Mouse (Mus musculus): ENCODE data around the gene Mup12. TPM values are rescaled to one million over a fixed set of nuclear protein-coding genes. Genes with fewer than 3 reads are reported as not detected.
"Not testable (repeated sequence)": the region's sequence is repeated elsewhere in the genome, so short reads cannot be mapped to it uniquely, and the experiment has no call there.

The Mup12 gene
- not detected in 2 replicates for polyA plus RNA-seq (2012; rRNA removed)

DNA sequence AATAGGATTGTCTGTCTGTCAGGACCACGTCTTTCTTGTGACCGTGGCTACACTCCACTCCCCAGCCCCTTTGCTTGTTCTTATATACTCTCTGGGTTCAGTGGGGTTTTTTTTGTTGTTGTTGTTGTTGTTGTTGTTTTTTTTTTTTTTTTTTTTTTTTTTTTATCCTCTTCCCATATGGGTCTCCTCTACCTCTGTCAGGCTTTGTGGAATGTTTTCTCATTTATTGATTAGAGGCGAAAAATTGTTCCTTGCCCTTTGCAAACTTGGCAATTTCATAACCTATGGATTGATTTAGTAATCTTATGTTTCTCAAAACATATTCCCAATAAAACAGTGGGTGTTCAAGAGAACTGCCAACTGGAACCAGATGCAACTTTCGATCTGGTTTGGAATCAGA lies at the start of gene Mup12:
TSS of gene Mup12 (minus strand) at position 101 of the 400 bp plus-strand sequence.
- not testable (repeated sequence) for H3K27ac ChIP-seq (ENCODE audit: control insufficient read depth, insufficient read depth, low read depth, low read length); H3K27me3 ChIP-seq (ENCODE audit: control insufficient read depth, insufficient read depth, low read length); H3K4me1 ChIP-seq (ENCODE audit: control insufficient read depth, insufficient read depth, low read length); H3K4me3 ChIP-seq (ENCODE audit: control insufficient read depth, low read depth, low read length); H3K36me3 ChIP-seq (ENCODE audit: control insufficient read depth, insufficient read depth, low read length)

Other genes with a start within 250 kb of the Mup12 start
- not detected in 2 replicates for gene Mup1, start 239.4 kb downstream of the Mup12 start, polyA plus RNA-seq (2012; rRNA removed)
- not detected in 2 replicates for gene Mup10, start 159.1 kb downstream of the Mup12 start, polyA plus RNA-seq (2012; rRNA removed)
- not detected in 2 replicates for gene Mup11, start 78.9 kb downstream of the Mup12 start, polyA plus RNA-seq (2012; rRNA removed)
- not detected in 2 replicates for gene Mup22, start 80.1 kb upstream of the Mup12 start, polyA plus RNA-seq (2012; rRNA removed)

Measured in testis, adult 2 months (tissue).